Mouse (Mus musculus) small intestine, adult 2 months (tissue): ENCODE data around the gene Mfsd2b.

Experiments
- CTCF ChIP-seq: fragments of 200-500 bp; IDR thresholded peaks from 2 replicates; pipeline ENCODE4 v1.5.1; 2012; ENCODE audit warnings: low read depth, mild to moderate bottlenecking, control low read depth, inconsistent platforms, low read length, moderate library complexity, mixed read lengths; ENCODE audit not compliant: insufficient replicate concordance, insufficient read length; ENCODE audit errors: extremely low read depth
- POLR2A ChIP-seq: fragments of 200-500 bp; IDR thresholded peaks from 2 replicates; pipeline ENCODE4 v1.6.1; 2012; ENCODE audit warnings: low read depth, mild to moderate bottlenecking, control low read depth, inconsistent platforms, low read length, moderate library complexity

DNA sequence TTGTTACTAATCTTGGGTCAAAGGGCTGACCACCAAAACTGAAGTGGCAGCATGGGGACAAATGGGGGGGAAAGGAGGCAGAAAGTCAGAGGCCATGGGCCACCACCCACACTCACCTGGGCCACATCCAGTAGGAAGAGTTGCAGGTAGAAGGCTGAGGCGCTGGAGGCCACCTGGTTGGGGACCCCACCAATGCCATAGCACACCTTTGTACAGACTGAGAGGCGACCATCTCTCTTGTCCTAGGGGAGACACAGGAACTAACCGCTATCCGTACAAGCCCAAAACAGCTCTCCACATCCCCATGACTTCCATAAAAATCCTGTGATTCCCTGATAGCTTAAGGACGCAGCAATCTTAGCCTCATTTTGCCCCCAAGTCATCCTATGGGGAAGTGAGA lies 2.9 kb downstream of the Mfsd2b start:
- TF ChIP-seq CTCF (no peak), POLR2A (no peak)
